Mouse (Mus musculus): ENCODE results near the gene Cdh11. TPM values are rescaled to one million over a fixed set of nuclear protein-coding genes. Genes with fewer than 3 reads are reported as not detected.

Cdh11 gene
- 3.1 TPM for polyA plus RNA-seq (2014; fragmentation: Illumina TruSeq; extraction: RNeasy Lipid Tissue Mini Kit (QIAGEN cat#74804); ENCODE audit: low read depth, low replicate concordance)

GRCm38 (mm10) chr8:102785592-102786416 lies at the start of gene Cdh11:
Cdh11 (minus strand) TSS chr8:102785642.

All from testis, adult 10 weeks (tissue).